Mouse (Mus musculus): ENCODE measurements around the gene Per2. TPM values are rescaled to one million over a fixed set of nuclear protein-coding genes. Genes with fewer than 3 reads are reported as not detected.

Gene Per2
- polyA plus RNA-seq (2014; fragmentation: Nextera tagmentation; extraction: Ambion mirVana), result 4.5 and 6.8 TPM in 2 replicates

- no peaks in the 10 kb centered on the region for H3K36me3 ChIP-seq (ENCODE audit: control insufficient read depth, insufficient read depth, low read length)
- H3K27me3 ChIP-seq (replicated peaks; ENCODE audit: control insufficient read depth, insufficient read depth, low read length), result no peaks in the 10 kb centered on the region
- peak within 1 kb of the TSS; percentile 78 for H3K4me3 ChIP-seq (ENCODE audit: low read depth, low read length)
- H3K27ac ChIP-seq (ENCODE audit: low read depth, low read length), result peak within 1 kb of the TSS; percentile 62
- no peaks in the 10 kb centered on the region for H3K9me3 ChIP-seq (ENCODE audit: control insufficient read depth, low read length)
- DNase-seq (ENCODE audit: low spot score) (peak; percentile 99), ATAC-seq (replicated peaks; ENCODE audit: low FRiP score) (peak; percentile 97)
- peaks cover 45% of the 10 kb centered on the region for H3K4me1 ChIP-seq (replicated peaks; ENCODE audit: control insufficient read depth, insufficient read depth, low read length)
- peak within 1 kb of the TSS; percentile 98 for H3K4me2 ChIP-seq
- peak within 1 kb of the TSS; percentile 76 for H3K9ac ChIP-seq (ENCODE audit: low read depth, low read length)
- under 1% methylated on average over 91 of the region's 91 CpGs for WGBS
Measured at GRCm38 (mm10) chr1:91459059-91459809, at the start of gene Per2. TSS of gene Per2 (minus strand) at chr1:91459324.

- DNase-seq (ENCODE audit: low spot score) (no peak), ATAC-seq (replicated peaks; ENCODE audit: low FRiP score) (no peak)
- Histone ChIP-seq H3K27ac (ENCODE audit: low read depth, low read length) (no peak overlapping the region), H3K4me2 (no peak overlapping the region), H3K4me1 (replicated peaks; ENCODE audit: control insufficient read depth, insufficient read depth, low read length) (no peaks in the 10 kb centered on the region), H3K27me3 (replicated peaks; ENCODE audit: control insufficient read depth, insufficient read depth, low read length) (no peaks in the 10 kb centered on the region), H3K36me3 (ENCODE audit: control insufficient read depth, insufficient read depth, low read length) (peaks cover 3% of the 10 kb centered on the region; the same call in 1 of the 2 replicates), H3K9ac (ENCODE audit: low read depth, low read length) (no peak overlapping the region), H3K9me3 (ENCODE audit: control insufficient read depth, low read length) (no peaks in the 10 kb centered on the region), H3K4me3 (ENCODE audit: low read depth, low read length) (no peak overlapping the region)
- 65% methylated on average over 3 of the region's 3 CpGs for WGBS
Measured at GRCm38 (mm10) chr1:91504615-91505014, 45.5 kb upstream of the Per2 start.

GRCm38 (mm10) chr1:91498579-91498978 is 39.5 kb upstream of the Per2 start:
- no peak for DNase-seq (ENCODE audit: low spot score)
- WGBS, result 82% methylated on average over 6 of the region's 6 CpGs

GRCm38 (mm10) chr1:91495321-91495720 is 36.2 kb upstream of the Per2 start:
- Histone ChIP-seq H3K4me1 (replicated peaks; ENCODE audit: control insufficient read depth, insufficient read depth, low read length) (peaks cover 10% of the 10 kb centered on the region), H3K4me2 (peak overlapping the region; percentile 94), H3K9me3 (ENCODE audit: control insufficient read depth, low read length) (no peaks in the 10 kb centered on the region), H3K4me3 (ENCODE audit: low read depth, low read length) (peak overlapping the region; percentile 90), H3K27me3 (replicated peaks; ENCODE audit: control insufficient read depth, insufficient read depth, low read length) (no peaks in the 10 kb centered on the region), H3K36me3 (ENCODE audit: control insufficient read depth, insufficient read depth, low read length) (peaks cover 3% of the 10 kb centered on the region; the same call in 1 of the 2 replicates), H3K27ac (ENCODE audit: low read depth, low read length) (no peak overlapping the region), H3K9ac (ENCODE audit: low read depth, low read length) (peak overlapping the region; percentile 76)
- ATAC-seq (replicated peaks; ENCODE audit: low FRiP score), result no peak
- 46% methylated on average over 5 of the region's 5 CpGs for WGBS
- DNase-seq (ENCODE audit: low spot score), result no peak

More at GRCm38 (mm10) chr1:91498579-91498978, 39.5 kb upstream of the Per2 start:
- Histone ChIP-seq H3K4me3 (ENCODE audit: low read depth, low read length) (no peak overlapping the region), H3K27ac (ENCODE audit: low read depth, low read length) (no peak overlapping the region), H3K4me1 (replicated peaks; ENCODE audit: control insufficient read depth, insufficient read depth, low read length) (peaks cover 10% of the 10 kb centered on the region), H3K36me3 (ENCODE audit: control insufficient read depth, insufficient read depth, low read length) (peaks cover 3% of the 10 kb centered on the region; the same call in 1 of the 2 replicates), H3K9ac (ENCODE audit: low read depth, low read length) (no peak overlapping the region), H3K27me3 (replicated peaks; ENCODE audit: control insufficient read depth, insufficient read depth, low read length) (no peaks in the 10 kb centered on the region), H3K9me3 (ENCODE audit: control insufficient read depth, low read length) (no peaks in the 10 kb centered on the region), H3K4me2 (no peak overlapping the region)
- ATAC-seq (replicated peaks; ENCODE audit: low FRiP score), result no peak

GRCm38 (mm10) chr1:91494457-91495140 is 35.5 kb upstream of the Per2 start, which contains the start of gene Traf3ip1:
TSS of gene Traf3ip1 (plus strand) at chr1:91494647.
- Histone ChIP-seq H3K4me1 (replicated peaks; ENCODE audit: control insufficient read depth, insufficient read depth, low read length) (peaks cover 10% of the 10 kb centered on the region), H3K27me3 (replicated peaks; ENCODE audit: control insufficient read depth, insufficient read depth, low read length) (no peaks in the 10 kb centered on the region), H3K9me3 (ENCODE audit: control insufficient read depth, low read length) (no peaks in the 10 kb centered on the region), H3K9ac (ENCODE audit: low read depth, low read length) (peak within 1 kb of the TSS; percentile 76), H3K27ac (ENCODE audit: low read depth, low read length) (no peak within 1 kb of the TSS), H3K4me2 (peak within 1 kb of the TSS; percentile 94), H3K36me3 (ENCODE audit: control insufficient read depth, insufficient read depth, low read length) (no peaks in the 10 kb centered on the region; the same call in 1 of the 2 replicates), H3K4me3 (ENCODE audit: low read depth, low read length) (peak within 1 kb of the TSS; percentile 90)
- peak; percentile 98 for ATAC-seq (replicated peaks; ENCODE audit: low FRiP score)
- DNase-seq (ENCODE audit: low spot score), result peak; percentile 92
- WGBS, result under 1% methylated on average over 79 of the region's 79 CpGs

GRCm38 (mm10) chr1:91493938-91494337 is 34.8 kb upstream of the Per2 start:
- ATAC-seq (replicated peaks; ENCODE audit: low FRiP score) (no peak), DNase-seq (ENCODE audit: low spot score) (no peak)
- H3K4me3 ChIP-seq (ENCODE audit: low read depth, low read length), result peak overlapping the region; percentile 90
- peak overlapping the region; percentile 94 for H3K4me2 ChIP-seq
- no peaks in the 10 kb centered on the region for H3K9me3 ChIP-seq (ENCODE audit: control insufficient read depth, low read length)
- 43% methylated on average over 3 of the region's 3 CpGs for WGBS
- H3K27me3 ChIP-seq (replicated peaks; ENCODE audit: control insufficient read depth, insufficient read depth, low read length), result no peaks in the 10 kb centered on the region
- peak overlapping the region; percentile 76; the same call in 1 of the 2 replicates for H3K9ac ChIP-seq (ENCODE audit: low read depth, low read length)
- H3K27ac ChIP-seq (ENCODE audit: low read depth, low read length), result no peak overlapping the region
- no peaks in the 10 kb centered on the region for H3K36me3 ChIP-seq (ENCODE audit: control insufficient read depth, insufficient read depth, low read length)
- peaks cover 10% of the 10 kb centered on the region for H3K4me1 ChIP-seq (replicated peaks; ENCODE audit: control insufficient read depth, insufficient read depth, low read length)

GRCm38 (mm10) chr1:91492740-91493139 is 33.6 kb upstream of the Per2 start:
- WGBS, result 44% methylated on average over 2 of the region's 2 CpGs
- DNase-seq (ENCODE audit: low spot score) (no peak), ATAC-seq (replicated peaks; ENCODE audit: low FRiP score) (no peak)
- Histone ChIP-seq H3K4me3 (ENCODE audit: low read depth, low read length) (no peak overlapping the region), H3K9me3 (ENCODE audit: control insufficient read depth, low read length) (no peaks in the 10 kb centered on the region), H3K36me3 (ENCODE audit: control insufficient read depth, insufficient read depth, low read length) (no peaks in the 10 kb centered on the region), H3K9ac (ENCODE audit: low read depth, low read length) (no peak overlapping the region), H3K27ac (ENCODE audit: low read depth, low read length) (no peak overlapping the region), H3K4me1 (replicated peaks; ENCODE audit: control insufficient read depth, insufficient read depth, low read length) (peaks cover 10% of the 10 kb centered on the region), H3K4me2 (no peak overlapping the region), H3K27me3 (replicated peaks; ENCODE audit: control insufficient read depth, insufficient read depth, low read length) (no peaks in the 10 kb centered on the region)

- no peaks in the 10 kb centered on the region for H3K9me3 ChIP-seq (ENCODE audit: control insufficient read depth, low read length)
Measured at GRCm38 (mm10) chr1:91490322-91490721, 31.2 kb upstream of the Per2 start.

More at GRCm38 (mm10) chr1:91490322-91490721, 31.2 kb upstream of the Per2 start:
- 70% methylated on average over 1 of the region's 1 CpGs for WGBS
- H3K27me3 ChIP-seq (replicated peaks; ENCODE audit: control insufficient read depth, insufficient read depth, low read length), result no peaks in the 10 kb centered on the region
- DNase-seq (ENCODE audit: low spot score), result no peak
- H3K4me2 ChIP-seq, result no peak overlapping the region
- no peak for ATAC-seq (replicated peaks; ENCODE audit: low FRiP score)
- H3K9ac ChIP-seq (ENCODE audit: low read depth, low read length), result no peak overlapping the region
- H3K36me3 ChIP-seq (ENCODE audit: control insufficient read depth, insufficient read depth, low read length), result no peaks in the 10 kb centered on the region
- H3K4me3 ChIP-seq (ENCODE audit: low read depth, low read length), result no peak overlapping the region
- 0 out of 2 replicates have a peak overlapping the region, but pooled peaks have one; percentile 26 for H3K27ac ChIP-seq (ENCODE audit: low read depth, low read length)
- peaks cover 6% of the 10 kb centered on the region for H3K4me1 ChIP-seq (replicated peaks; ENCODE audit: control insufficient read depth, insufficient read depth, low read length)
